Mouse (Mus musculus) testis, adult 2 months (tissue): ENCODE results near the gene Mtmr3. TPM values are rescaled to one million over a fixed set of nuclear protein-coding genes. Genes with fewer than 3 reads are reported as not detected.
"Not testable (repeated sequence)": the region's sequence is repeated elsewhere in the genome, so short reads cannot be mapped to it uniquely, and the experiment has no call there.

Source experiments
- H3K27ac ChIP-seq: fragments of 200-500 bp; 2 replicates; pipeline ENCODE4 v1.5.1; 2012; ENCODE audit warnings: low read depth, low read length; ENCODE audit not compliant: control insufficient read depth, insufficient read depth
- H3K27me3 ChIP-seq: fragments of 200-500 bp; 2 replicates; pipeline ENCODE4 v1.6.1; 2012; ENCODE audit warnings: mild to moderate bottlenecking, low read length, moderate library complexity; ENCODE audit not compliant: control insufficient read depth, insufficient read depth
- H3K36me3 ChIP-seq: fragments of 200-500 bp; 2 replicates; pipeline ENCODE4 v1.6.1; 2012; ENCODE audit warnings: mild to moderate bottlenecking, low read length; ENCODE audit not compliant: control insufficient read depth, insufficient read depth
- H3K4me1 ChIP-seq: fragments of 200-500 bp; 2 replicates; pipeline ENCODE4 v1.6.1; 2012; ENCODE audit warnings: low read length; ENCODE audit not compliant: control insufficient read depth, insufficient read depth
- H3K4me3 ChIP-seq: fragments of 200-500 bp; 2 replicates; pipeline ENCODE4 v1.5.1; 2012; ENCODE audit warnings: low read depth, mild to moderate bottlenecking, low read length, moderate library complexity, mixed read lengths; ENCODE audit not compliant: control insufficient read depth
- CTCF ChIP-seq: fragments of 200-500 bp; IDR thresholded peaks from 2 replicates; pipeline ENCODE4 v1.5.1; 2012; ENCODE audit warnings: low read depth, mild to moderate bottlenecking, inconsistent platforms, low read length, moderate library complexity; ENCODE audit not compliant: control insufficient read depth, insufficient read depth, insufficient replicate concordance
- POLR2A ChIP-seq: fragments of 200-500 bp; IDR thresholded peaks from 2 replicates; pipeline ENCODE4 v1.6.1; 2012; ENCODE audit warnings: low read depth, mild to moderate bottlenecking, inconsistent platforms, low read length, moderate library complexity; ENCODE audit not compliant: control insufficient read depth
- polyA plus RNA-seq: library from polyadenylated mRNA; depleted of rRNA; stranded (reverse); fragments of >200 nt; gene quantifications from 2 replicates; pipeline ENCODE4 v1.2.3, GENCODE M21; 2012

Gene Mtmr3
- polyA plus RNA-seq, 1 experiment = 23.4 TPM

- TF ChIP-seq POLR2A (no peak), CTCF (no peak)
- Histone ChIP-seq H3K4me3 (no peak overlapping the region), H3K27ac (no peak overlapping the region), H3K36me3 (no peaks in the 10 kb centered on the region), H3K27me3 (no peaks in the 10 kb centered on the region), H3K4me1 (no peaks in the 10 kb centered on the region)
Observed at GRCm38 (mm10) chr11:4571491-4571901, 23.2 kb downstream of the Mtmr3 start.

GRCm38 (mm10) chr11:4566333-4566732 lies 28.3 kb downstream of the Mtmr3 start:
- Histone ChIP-seq H3K27me3 (no peaks in the 10 kb centered on the region), H3K4me1 (no peaks in the 10 kb centered on the region)
- no peak for TF ChIP-seq CTCF
- TF ChIP-seq POLR2A = no peak

GRCm38 (mm10) chr11:4565545-4565944 lies 29.1 kb downstream of the Mtmr3 start:
- Histone ChIP-seq H3K4me3 (no peak overlapping the region), H3K27ac (no peak overlapping the region), H3K4me1 (no peaks in the 10 kb centered on the region), H3K27me3 (no peaks in the 10 kb centered on the region), H3K36me3 (no peaks in the 10 kb centered on the region)
- TF ChIP-seq CTCF (no peak), POLR2A (no peak)

More at GRCm38 (mm10) chr11:4566333-4566732, 28.3 kb downstream of the Mtmr3 start:
- Histone ChIP-seq H3K36me3 (no peaks in the 10 kb centered on the region), H3K27ac (no peak overlapping the region), H3K4me3 (no peak overlapping the region)

GRCm38 (mm10) chr11:4553274-4554063 lies 41.2 kb downstream of the Mtmr3 start:
- H3K36me3 ChIP-seq = no peaks in the 10 kb centered on the region
- no peaks in the 10 kb centered on the region for H3K27me3 ChIP-seq
- TF ChIP-seq POLR2A (no peak), CTCF (no peak)
- no peaks in the 10 kb centered on the region; the same call in 1 of the 2 replicates for H3K4me1 ChIP-seq
- no peak overlapping the region for H3K27ac ChIP-seq
- no peak overlapping the region for H3K4me3 ChIP-seq

- no peak for TF ChIP-seq CTCF
- TF ChIP-seq POLR2A = no peak
- no peak overlapping the region for H3K27ac ChIP-seq
- H3K4me3 ChIP-seq = no peak overlapping the region
- H3K36me3 ChIP-seq = no peaks in the 10 kb centered on the region
- H3K4me1 ChIP-seq = peaks cover 2% of the 10 kb centered on the region; the same call in 1 of the 2 replicates
- no peaks in the 10 kb centered on the region for H3K27me3 ChIP-seq
Observed at GRCm38 (mm10) chr11:4547569-4547968, 47.1 kb downstream of the Mtmr3 start.

- peaks cover 2% of the 10 kb centered on the region; the same call in 1 of the 2 replicates for H3K36me3 ChIP-seq
- H3K27me3 ChIP-seq = no peaks in the 10 kb centered on the region
- no peak overlapping the region for H3K27ac ChIP-seq
- TF ChIP-seq CTCF = no peak
- no peak for TF ChIP-seq POLR2A
- no peak overlapping the region for H3K4me3 ChIP-seq
- H3K4me1 ChIP-seq = peaks cover 2% of the 10 kb centered on the region; the same call in 1 of the 2 replicates
Observed at GRCm38 (mm10) chr11:4545976-4546375, 48.7 kb downstream of the Mtmr3 start.

- peaks cover 2% of the 10 kb centered on the region; the same call in 1 of the 2 replicates for H3K36me3 ChIP-seq
- no peak for TF ChIP-seq CTCF
- peaks cover 2% of the 10 kb centered on the region; the same call in 1 of the 2 replicates for H3K4me1 ChIP-seq
- no peak overlapping the region for H3K27ac ChIP-seq
- H3K27me3 ChIP-seq = no peaks in the 10 kb centered on the region
- H3K4me3 ChIP-seq = no peak overlapping the region
Observed at GRCm38 (mm10) chr11:4545401-4545800, 49.3 kb downstream of the Mtmr3 start.

- H3K27ac ChIP-seq, H3K36me3 ChIP-seq, H3K27me3 ChIP-seq, H3K4me3 ChIP-seq, H3K4me1 ChIP-seq: not testable (repeated sequence)
Observed at GRCm38 (mm10) chr11:4544627-4544921, 50.1 kb downstream of the Mtmr3 start.
